Mouse (Mus musculus): ENCODE measurements around the gene Lrmp. TPM values are rescaled to one million over a fixed set of nuclear protein-coding genes. Genes with fewer than 3 reads are reported as not detected.
"Not testable (repeated sequence)": the region's sequence is repeated elsewhere in the genome, so short reads cannot be mapped to it uniquely, and the experiment has no call there.

The Lrmp gene
- polyA plus RNA-seq, 1 experiment from 2014 or later, result 1.4 TPM

DNA sequence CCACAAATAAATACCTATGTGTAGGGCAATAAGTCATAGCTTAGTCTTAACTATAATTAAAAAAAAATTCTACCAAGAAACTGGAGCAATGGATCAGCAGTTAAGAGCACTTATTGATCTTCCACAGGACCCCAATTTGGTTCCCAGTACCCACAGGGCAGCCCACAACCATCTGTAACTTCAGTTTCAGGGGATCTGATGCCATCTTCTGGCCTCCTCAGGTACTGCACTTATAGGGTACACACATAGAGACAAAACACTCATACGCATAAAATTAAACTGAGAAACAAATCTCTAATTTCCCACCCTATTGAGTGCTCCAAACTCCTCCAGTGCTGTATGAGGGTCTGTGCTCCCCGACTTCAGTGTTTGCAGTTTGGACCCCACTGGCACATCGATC is 12.2 kb downstream of the Lrmp start:
- H3K4me3 ChIP-seq (ENCODE audit: low read depth, low read length), result no peak overlapping the region
- DNase-seq (ENCODE audit: low spot score, missing footprints), result peak; percentile 67
- 94% methylated on average over 3 of the region's 3 CpGs for WGBS

GRCm38 (mm10) chr6:145129563-145129962 is 14.1 kb downstream of the Lrmp start:
- ATAC-seq (ENCODE audit: low FRiP score) (no peak), DNase-seq (ENCODE audit: low spot score, missing footprints) (no peak)
- Histone ChIP-seq H3K36me3 (ENCODE audit: control insufficient read depth, insufficient read depth, low read length) (no peaks in the 10 kb centered on the region), H3K9ac (ENCODE audit: low read length) (no peak overlapping the region), H3K4me2 (no peak overlapping the region), H3K9me3 (ENCODE audit: control insufficient read depth, low read length) (peaks cover 3% of the 10 kb centered on the region; the same call in 1 of the 2 replicates), H3K27me3 (ENCODE audit: control insufficient read depth, insufficient read depth, low read length) (no peaks in the 10 kb centered on the region), H3K27ac (ENCODE audit: low read depth, low read length) (no peak overlapping the region), H3K4me1 (ENCODE audit: control insufficient read depth, insufficient read depth, low read length) (no peaks in the 10 kb centered on the region), H3K4me3 (ENCODE audit: low read depth, low read length) (no peak overlapping the region)
- 83% methylated on average over 4 of the region's 4 CpGs for WGBS

More for the DNA sequence above, 12.2 kb downstream of the Lrmp start:
- H3K36me3 ChIP-seq (ENCODE audit: control insufficient read depth, insufficient read depth, low read length), result no peaks in the 10 kb centered on the region
- H3K4me2 ChIP-seq, result no peak overlapping the region
- peaks cover 3% of the 10 kb centered on the region; the same call in 1 of the 2 replicates for H3K9me3 ChIP-seq (ENCODE audit: control insufficient read depth, low read length)
- no peak overlapping the region for H3K9ac ChIP-seq (ENCODE audit: low read length)
- no peak for ATAC-seq (ENCODE audit: low FRiP score)
- no peaks in the 10 kb centered on the region for H3K4me1 ChIP-seq (ENCODE audit: control insufficient read depth, insufficient read depth, low read length)
- no peaks in the 10 kb centered on the region for H3K27me3 ChIP-seq (ENCODE audit: control insufficient read depth, insufficient read depth, low read length)
- no peak overlapping the region for H3K27ac ChIP-seq (ENCODE audit: low read depth, low read length)

GRCm38 (mm10) chr6:145131991-145132390 is 16.5 kb downstream of the Lrmp start:
- ATAC-seq (ENCODE audit: low FRiP score) (no peak), DNase-seq (ENCODE audit: low spot score, missing footprints) (peak; percentile 75)
- H3K27me3 ChIP-seq (ENCODE audit: control insufficient read depth, insufficient read depth, low read length), result no peaks in the 10 kb centered on the region
- H3K4me2 ChIP-seq, result no peak overlapping the region
- no peak overlapping the region for H3K4me3 ChIP-seq (ENCODE audit: low read depth, low read length)
- H3K36me3 ChIP-seq (ENCODE audit: control insufficient read depth, insufficient read depth, low read length), result no peaks in the 10 kb centered on the region
- peaks cover 3% of the 10 kb centered on the region; the same call in 1 of the 2 replicates for H3K9me3 ChIP-seq (ENCODE audit: control insufficient read depth, low read length)
- no peaks in the 10 kb centered on the region for H3K4me1 ChIP-seq (ENCODE audit: control insufficient read depth, insufficient read depth, low read length)
- H3K9ac ChIP-seq (ENCODE audit: low read length), result no peak overlapping the region
- 88% methylated on average over 5 of the region's 5 CpGs for WGBS
- H3K27ac ChIP-seq (ENCODE audit: low read depth, low read length), result no peak overlapping the region

- not testable (repeated sequence) for H3K9ac ChIP-seq (ENCODE audit: low read length); H3K27ac ChIP-seq (ENCODE audit: low read depth, low read length); H3K4me2 ChIP-seq; H3K27me3 ChIP-seq (ENCODE audit: control insufficient read depth, insufficient read depth, low read length); H3K4me1 ChIP-seq (ENCODE audit: control insufficient read depth, insufficient read depth, low read length); H3K36me3 ChIP-seq (ENCODE audit: control insufficient read depth, insufficient read depth, low read length); H3K4me3 ChIP-seq (ENCODE audit: low read depth, low read length); H3K9me3 ChIP-seq (ENCODE audit: control insufficient read depth, low read length); ATAC-seq (ENCODE audit: low FRiP score)
- DNase-seq (ENCODE audit: low spot score, missing footprints), result peak; percentile 62
- WGBS, result 85% methylated on average over 5 of the region's 5 CpGs
Measured at GRCm38 (mm10) chr6:145132969-145133368, 17.5 kb downstream of the Lrmp start.

GRCm38 (mm10) chr6:145135295-145135694 is 19.8 kb downstream of the Lrmp start:
- Histone ChIP-seq H3K4me2 (no peak overlapping the region), H3K9ac (ENCODE audit: low read length) (no peak overlapping the region), H3K36me3 (ENCODE audit: control insufficient read depth, insufficient read depth, low read length) (no peaks in the 10 kb centered on the region), H3K4me3 (ENCODE audit: low read depth, low read length) (no peak overlapping the region), H3K27me3 (ENCODE audit: control insufficient read depth, insufficient read depth, low read length) (no peaks in the 10 kb centered on the region), H3K27ac (ENCODE audit: low read depth, low read length) (no peak overlapping the region), H3K9me3 (ENCODE audit: control insufficient read depth, low read length) (no peaks in the 10 kb centered on the region), H3K4me1 (ENCODE audit: control insufficient read depth, insufficient read depth, low read length) (no peaks in the 10 kb centered on the region)
- ATAC-seq (ENCODE audit: low FRiP score) (no peak), DNase-seq (ENCODE audit: low spot score, missing footprints) (peak; percentile 54)
- 80% methylated on average over 3 of the region's 3 CpGs for WGBS

- no peak overlapping the region for H3K27ac ChIP-seq (ENCODE audit: low read depth, low read length)
- H3K4me1 ChIP-seq (ENCODE audit: control insufficient read depth, insufficient read depth, low read length), result no peaks in the 10 kb centered on the region
- H3K36me3 ChIP-seq (ENCODE audit: control insufficient read depth, insufficient read depth, low read length), result no peaks in the 10 kb centered on the region
- 81% methylated on average over 9 of the region's 9 CpGs for WGBS
- DNase-seq (ENCODE audit: low spot score, missing footprints), result peak; percentile 71
- H3K9ac ChIP-seq (ENCODE audit: low read length), result no peak overlapping the region
- no peak for ATAC-seq (ENCODE audit: low FRiP score)
- no peak overlapping the region for H3K4me3 ChIP-seq (ENCODE audit: low read depth, low read length)
- H3K9me3 ChIP-seq (ENCODE audit: control insufficient read depth, low read length), result no peaks in the 10 kb centered on the region
- no peak overlapping the region for H3K4me2 ChIP-seq
- H3K27me3 ChIP-seq (ENCODE audit: control insufficient read depth, insufficient read depth, low read length), result no peaks in the 10 kb centered on the region
Measured at GRCm38 (mm10) chr6:145135804-145136203, 20.4 kb downstream of the Lrmp start.

GRCm38 (mm10) chr6:145136831-145137230 is 21.4 kb downstream of the Lrmp start:
- no peak overlapping the region for H3K27ac ChIP-seq (ENCODE audit: low read depth, low read length)
- no peak overlapping the region for H3K4me3 ChIP-seq (ENCODE audit: low read depth, low read length)
- no peaks in the 10 kb centered on the region for H3K9me3 ChIP-seq (ENCODE audit: control insufficient read depth, low read length)
- ATAC-seq (ENCODE audit: low FRiP score), result no peak
- H3K36me3 ChIP-seq (ENCODE audit: control insufficient read depth, insufficient read depth, low read length), result no peaks in the 10 kb centered on the region
- no peak overlapping the region for H3K4me2 ChIP-seq
- 84% methylated on average over 5 of the region's 5 CpGs for WGBS
- no peaks in the 10 kb centered on the region for H3K27me3 ChIP-seq (ENCODE audit: control insufficient read depth, insufficient read depth, low read length)
- peak; percentile 6 for DNase-seq (ENCODE audit: low spot score, missing footprints)
- H3K9ac ChIP-seq (ENCODE audit: low read length), result no peak overlapping the region
- no peaks in the 10 kb centered on the region for H3K4me1 ChIP-seq (ENCODE audit: control insufficient read depth, insufficient read depth, low read length)

- DNase-seq (ENCODE audit: low spot score, missing footprints) (peak; percentile 57), ATAC-seq (ENCODE audit: low FRiP score) (no peak)
- WGBS, result 89% methylated on average over 13 of the region's 13 CpGs
- Histone ChIP-seq H3K27ac (ENCODE audit: low read depth, low read length) (no peak overlapping the region), H3K4me2 (no peak overlapping the region), H3K27me3 (ENCODE audit: control insufficient read depth, insufficient read depth, low read length) (no peaks in the 10 kb centered on the region), H3K9me3 (ENCODE audit: control insufficient read depth, low read length) (no peaks in the 10 kb centered on the region), H3K4me1 (ENCODE audit: control insufficient read depth, insufficient read depth, low read length) (no peaks in the 10 kb centered on the region), H3K9ac (ENCODE audit: low read length) (no peak overlapping the region), H3K36me3 (ENCODE audit: control insufficient read depth, insufficient read depth, low read length) (no peaks in the 10 kb centered on the region), H3K4me3 (ENCODE audit: low read depth, low read length) (no peak overlapping the region)
Measured at GRCm38 (mm10) chr6:145139236-145139635, 23.8 kb downstream of the Lrmp start.

- Histone ChIP-seq H3K36me3 (ENCODE audit: control insufficient read depth, insufficient read depth, low read length) (no peaks in the 10 kb centered on the region), H3K9me3 (ENCODE audit: control insufficient read depth, low read length) (no peaks in the 10 kb centered on the region), H3K9ac (ENCODE audit: low read length) (no peak overlapping the region), H3K4me3 (ENCODE audit: low read depth, low read length) (no peak overlapping the region), H3K27me3 (ENCODE audit: control insufficient read depth, insufficient read depth, low read length) (no peaks in the 10 kb centered on the region), H3K27ac (ENCODE audit: low read depth, low read length) (no peak overlapping the region), H3K4me2 (no peak overlapping the region), H3K4me1 (ENCODE audit: control insufficient read depth, insufficient read depth, low read length) (no peaks in the 10 kb centered on the region)
- DNase-seq (ENCODE audit: low spot score, missing footprints) (peak; percentile 47), ATAC-seq (ENCODE audit: low FRiP score) (no peak)
- WGBS, result 83% methylated on average over 11 of the region's 11 CpGs
Measured at GRCm38 (mm10) chr6:145139776-145140475, 24.5 kb downstream of the Lrmp start.

All from midbrain, embryonic 11.5 days (tissue).